Mouse (Mus musculus) neural tube, embryonic 15.5 days (tissue): Measurements from ENCODE around the gene Naa15. TPM values are rescaled to one million over a fixed set of nuclear protein-coding genes. Genes with fewer than 3 reads are reported as not detected.
"Not testable (repeated sequence)": the region's sequence is repeated elsewhere in the genome, so short reads cannot be mapped to it uniquely, and the experiment has no call there.

Experiments
- ATAC-seq: fragments of 200-750 bp; cut with Nextera tagmentation; 2 replicates; pipeline ENCODE4 v1.8.0; 2017; ENCODE audit warnings: mild to moderate bottlenecking, moderate TSS enrichment, moderate library complexity; ENCODE audit not compliant: low FRiP score
- H3K27ac ChIP-seq: fragments of 300-500 bp; sonication (generic); replicated peaks from 2 replicates; pipeline ENCODE4 v1.5.1; 2015; ENCODE audit warnings: mild to moderate bottlenecking, inconsistent platforms
- H3K27me3 ChIP-seq: fragments of 300-500 bp; sonication (generic); replicated peaks from 2 replicates; pipeline ENCODE4 v1.6.1; 2015; ENCODE audit warnings: inconsistent platforms
- H3K36me3 ChIP-seq: fragments of 300-500 bp; sonication (generic); 2 replicates; pipeline ENCODE4 v1.6.1; 2015; ENCODE audit warnings: inconsistent platforms
- H3K4me1 ChIP-seq: fragments of 300-500 bp; sonication (generic); 2 replicates; pipeline ENCODE4 v1.6.1; 2015; ENCODE audit warnings: inconsistent platforms
- H3K4me2 ChIP-seq: fragments of 300-500 bp; sonication (generic); 2 replicates; pipeline ENCODE4 v1.6.1; 2015; ENCODE audit warnings: inconsistent platforms, mild to moderate bottlenecking, moderate library complexity
- H3K4me3 ChIP-seq: fragments of 300-500 bp; sonication (generic); replicated peaks from 2 replicates; pipeline ENCODE4 v1.5.1; 2015; ENCODE audit warnings: mild to moderate bottlenecking, inconsistent platforms
- H3K9ac ChIP-seq: fragments of 300-500 bp; sonication (generic); replicated peaks from 2 replicates; pipeline ENCODE4 v1.6.1; 2015; ENCODE audit warnings: mild to moderate bottlenecking, inconsistent platforms
- H3K9me3 ChIP-seq: fragments of 300-500 bp; sonication (generic); replicated peaks from 2 replicates; pipeline ENCODE4 v1.6.1; 2016; ENCODE audit warnings: inconsistent platforms
- WGBS: fragments of 180-500 bp; shearing (Covaris S2); methylation state at CpG from one replicate; pipeline ENCODE4 v1.1.7; 2015; ENCODE audit warnings: mixed read lengths; 5-methylcytosine and 5-hydroxymethylcytosine counted together
- polyA plus RNA-seq: library from polyadenylated mRNA; unstranded; fragments of >200 nt; fragmentation: Nextera tagmentation; extraction: Ambion mirVana; gene quantifications from 2 replicates; pipeline ENCODE4 v1.2.1, GENCODE M21; 2015

Naa15 gene
- polyA plus RNA-seq, 1 experiment from 2014 or later: 42.8 TPM

DNA sequence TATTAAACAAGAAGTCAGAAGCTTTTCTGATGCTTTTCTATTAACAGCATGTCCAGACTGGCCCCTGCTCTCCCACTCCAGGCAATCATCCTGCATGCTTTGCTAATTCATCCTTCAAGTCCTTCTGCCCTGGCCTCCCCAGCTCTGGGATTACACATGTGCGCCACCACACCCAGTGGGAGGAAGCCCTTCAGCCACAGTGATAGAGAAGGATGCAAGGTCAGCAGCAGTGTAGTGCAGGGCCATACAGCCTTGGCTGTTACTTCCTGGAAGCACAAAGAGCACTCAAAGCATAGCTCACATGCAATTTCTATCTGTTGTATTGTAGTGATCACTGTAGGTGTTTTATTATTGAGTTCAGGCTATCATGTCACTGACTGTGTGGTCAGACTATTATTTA, 1.7 kb upstream of the Naa15 start:
- H3K36me3 ChIP-seq: no peaks in the 10 kb centered on the region
- H3K9ac ChIP-seq: no peak overlapping the region
- no peak overlapping the region for H3K27ac ChIP-seq
- 100% methylated on average over 1 of the region's 1 CpGs for WGBS
- H3K4me2 ChIP-seq: no peak overlapping the region
- no peak for ATAC-seq
- no peaks in the 10 kb centered on the region for H3K9me3 ChIP-seq
- peaks cover 25% of the 10 kb centered on the region for H3K4me1 ChIP-seq
- no peak overlapping the region for H3K4me3 ChIP-seq
- H3K27me3 ChIP-seq: no peaks in the 10 kb centered on the region

DNA sequence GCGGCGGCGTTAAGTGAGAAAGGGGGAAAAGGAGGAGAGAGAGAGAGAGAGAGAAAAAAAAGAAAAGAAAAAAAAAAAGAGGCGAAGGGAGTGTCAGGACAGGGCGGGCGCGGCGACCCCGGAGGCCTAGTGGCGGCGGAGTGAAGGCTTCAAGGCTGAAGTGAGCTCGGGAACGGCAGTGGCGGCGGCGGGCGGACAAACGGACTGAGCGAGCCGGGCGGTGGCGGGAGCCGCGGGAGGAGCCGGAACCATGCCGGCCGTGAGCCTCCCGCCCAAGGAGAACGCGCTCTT, 1.1 kb downstream of the Naa15 start:
- H3K4me3 ChIP-seq: peak overlapping the region; percentile 98
- peak overlapping the region; percentile 92 for H3K27ac ChIP-seq
- peak overlapping the region; percentile 86 for H3K4me2 ChIP-seq
- under 1% methylated on average over 29 of the region's 30 CpGs for WGBS
- H3K36me3 ChIP-seq: no peaks in the 10 kb centered on the region
- H3K4me1 ChIP-seq: peaks cover 32% of the 10 kb centered on the region
- H3K9me3 ChIP-seq: no peaks in the 10 kb centered on the region
- peak; percentile 66; the same call in 1 of the 2 replicates for ATAC-seq
- no peaks in the 10 kb centered on the region for H3K27me3 ChIP-seq
- H3K9ac ChIP-seq: peak overlapping the region; percentile 85

GRCm38 (mm10) chr3:51416364-51417134, 1.6 kb downstream of the Naa15 start:
- Histone ChIP-seq H3K4me3 (peak overlapping the region; percentile 98), H3K9me3 (no peaks in the 10 kb centered on the region), H3K27ac (peak overlapping the region; percentile 92), H3K9ac (peak overlapping the region; percentile 85), H3K4me1 (peaks cover 32% of the 10 kb centered on the region), H3K4me2 (peak overlapping the region; percentile 86), H3K36me3 (no peaks in the 10 kb centered on the region), H3K27me3 (no peaks in the 10 kb centered on the region)
- ATAC-seq: peak; percentile 66
- under 1% methylated on average over 62 of the region's 68 CpGs for WGBS

DNA sequence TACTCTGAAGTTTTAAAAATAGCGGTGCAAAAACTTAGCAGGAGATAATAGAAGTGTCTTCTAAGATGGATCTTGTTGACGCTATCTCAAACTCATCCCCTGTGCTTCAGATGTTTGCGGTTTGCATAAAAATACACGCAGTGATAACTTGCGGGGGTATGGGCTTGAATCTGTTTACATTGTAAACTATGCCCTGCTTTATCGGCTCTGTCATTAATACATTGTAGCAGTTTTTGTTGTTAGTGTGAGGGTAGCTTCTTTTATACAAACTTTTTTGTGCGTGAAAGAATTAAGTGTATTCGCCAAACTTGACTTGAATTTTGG, 2.1 kb downstream of the Naa15 start:
- Histone ChIP-seq H3K9ac (peak overlapping the region; percentile 85), H3K4me1 (peaks cover 32% of the 10 kb centered on the region), H3K27ac (peak overlapping the region; percentile 92), H3K4me3 (peak overlapping the region; percentile 98), H3K27me3 (no peaks in the 10 kb centered on the region), H3K9me3 (no peaks in the 10 kb centered on the region), H3K4me2 (peak overlapping the region; percentile 86), H3K36me3 (no peaks in the 10 kb centered on the region)
- no peak for ATAC-seq
- 9% methylated on average over 8 of the region's 8 CpGs for WGBS

GRCm38 (mm10) chr3:51417485-51417884, 2.5 kb downstream of the Naa15 start:
- Histone ChIP-seq H3K4me1 (peaks cover 32% of the 10 kb centered on the region), H3K4me3 (peak overlapping the region; percentile 98), H3K9me3 (no peaks in the 10 kb centered on the region), H3K27ac (no peak overlapping the region), H3K4me2 (peak overlapping the region; percentile 86), H3K36me3 (no peaks in the 10 kb centered on the region), H3K9ac (no peak overlapping the region), H3K27me3 (no peaks in the 10 kb centered on the region)
- ATAC-seq: no peak
- 49% methylated on average over 2 of the region's 2 CpGs for WGBS

- 84% methylated on average over 2 of the region's 2 CpGs for WGBS
- Histone ChIP-seq H3K36me3 (no peaks in the 10 kb centered on the region), H3K4me2 (peak overlapping the region; percentile 86), H3K27me3 (no peaks in the 10 kb centered on the region), H3K4me3 (no peak overlapping the region), H3K4me1 (peaks cover 32% of the 10 kb centered on the region), H3K9ac (no peak overlapping the region), H3K9me3 (no peaks in the 10 kb centered on the region), H3K27ac (no peak overlapping the region)
- ATAC-seq: no peak
These were observed 3.0 kb downstream of the Naa15 start for GRCm38 (mm10) chr3:51417966-51418365.

- no peaks in the 10 kb centered on the region for H3K27me3 ChIP-seq
- no peak overlapping the region for H3K9ac ChIP-seq
- no peak overlapping the region for H3K4me3 ChIP-seq
- no peaks in the 10 kb centered on the region for H3K36me3 ChIP-seq
- H3K27ac ChIP-seq: no peak overlapping the region
- peaks cover 22% of the 10 kb centered on the region for H3K4me1 ChIP-seq
- WGBS: 90% methylated on average over 3 of the region's 3 CpGs
- no peaks in the 10 kb centered on the region for H3K9me3 ChIP-seq
- H3K4me2 ChIP-seq: no peak overlapping the region
- no peak for ATAC-seq
These were observed 7.0 kb downstream of the Naa15 start for GRCm38 (mm10) chr3:51421921-51422320.

DNA sequence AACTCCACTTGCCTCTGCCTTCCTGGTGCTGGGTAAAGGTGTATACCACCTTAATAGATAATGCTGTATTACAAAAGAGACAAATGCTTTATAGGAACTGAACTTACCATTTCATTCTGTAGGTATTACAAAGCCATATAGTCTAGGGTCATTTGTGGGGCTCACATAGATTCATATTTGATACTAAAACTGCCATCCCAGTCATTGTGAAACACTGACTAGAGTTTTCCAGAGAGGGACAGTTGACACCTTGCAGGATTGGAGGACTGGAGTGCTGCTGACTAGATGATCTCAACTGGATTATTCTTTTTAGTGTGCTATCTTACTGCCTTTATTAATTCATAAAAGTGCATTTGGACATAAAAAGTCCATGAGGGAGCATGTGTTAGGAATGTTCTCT, 10.4 kb downstream of the Naa15 start:
- H3K36me3 ChIP-seq: no peaks in the 10 kb centered on the region
- no peak for ATAC-seq
- H3K9ac ChIP-seq: no peak overlapping the region
- H3K4me3 ChIP-seq: no peak overlapping the region
- no peaks in the 10 kb centered on the region for H3K4me1 ChIP-seq
- H3K4me2 ChIP-seq: no peak overlapping the region
- H3K27me3 ChIP-seq: no peaks in the 10 kb centered on the region
- H3K9me3 ChIP-seq: no peaks in the 10 kb centered on the region
- H3K27ac ChIP-seq: no peak overlapping the region

GRCm38 (mm10) chr3:51434364-51434763, 19.4 kb downstream of the Naa15 start:
- H3K27me3 ChIP-seq, ATAC-seq, H3K4me1 ChIP-seq, H3K4me3 ChIP-seq, H3K27ac ChIP-seq, H3K36me3 ChIP-seq, H3K4me2 ChIP-seq, H3K9ac ChIP-seq, H3K9me3 ChIP-seq: not testable (repeated sequence)
- WGBS: 84% methylated on average over 5 of the region's 5 CpGs

DNA sequence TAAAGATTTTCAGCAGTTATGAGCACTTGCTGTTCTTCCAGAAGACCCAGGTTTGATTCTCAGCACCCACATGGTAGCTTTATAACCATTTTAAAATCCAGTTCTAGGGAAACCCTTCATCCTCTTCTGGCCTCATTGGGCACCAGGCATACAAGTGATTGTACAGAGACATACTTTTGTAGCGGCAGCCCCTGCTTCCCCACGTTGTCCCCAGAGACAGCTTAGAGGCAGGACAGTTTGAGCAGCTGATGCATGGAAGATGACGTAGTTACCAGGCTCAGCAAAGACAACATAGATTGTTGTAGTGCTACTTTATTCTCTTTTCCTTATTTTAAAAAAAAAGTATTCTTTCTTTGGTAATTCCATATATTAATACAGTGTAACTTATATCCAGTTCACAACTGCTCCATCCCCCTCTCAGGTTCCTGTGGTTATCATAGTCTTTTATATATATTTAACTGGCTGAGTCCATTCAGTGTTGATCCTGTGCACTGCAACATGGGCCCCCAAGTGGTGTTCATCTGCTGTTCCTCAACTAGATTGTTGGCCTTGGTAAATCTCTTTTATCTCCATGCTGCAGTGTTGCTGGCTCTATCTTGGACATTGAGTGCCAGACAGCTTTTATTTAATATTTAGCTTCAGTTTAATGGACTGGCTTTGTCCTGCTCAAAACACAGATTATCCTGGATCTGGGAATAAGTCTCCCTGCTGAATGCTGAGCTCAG, 20.1 kb downstream of the Naa15 start:
- Histone ChIP-seq H3K4me3 (no peak overlapping the region), H3K27me3 (no peaks in the 10 kb centered on the region), H3K27ac (no peak overlapping the region), H3K9me3 (no peaks in the 10 kb centered on the region), H3K4me1 (no peaks in the 10 kb centered on the region), H3K4me2 (no peak overlapping the region), H3K36me3 (0 out of 2 replicates have a peak, but pooled peaks cover 6% of the 10 kb centered on the region), H3K9ac (no peak overlapping the region)
- WGBS: 67% methylated on average over 3 of the region's 3 CpGs
- no peak for ATAC-seq

DNA sequence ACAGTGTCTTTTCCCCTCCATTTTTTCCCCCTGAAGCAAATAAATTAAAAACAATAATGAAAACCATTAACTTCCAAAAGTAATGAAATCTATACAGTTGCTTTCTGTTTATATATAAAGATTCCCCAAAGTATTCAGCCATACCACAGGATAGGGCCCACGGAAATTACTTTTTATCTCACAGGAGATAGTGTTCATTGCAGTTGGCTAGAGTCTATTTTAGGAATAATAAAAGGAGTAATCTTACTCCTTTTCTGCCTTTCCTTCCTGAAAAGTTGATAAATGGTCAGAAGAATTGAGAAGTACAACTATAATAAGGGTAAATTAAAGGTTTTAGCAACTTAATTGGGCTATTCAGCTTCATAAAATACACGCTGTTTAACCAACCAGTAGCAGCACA, 53.6 kb downstream of the Naa15 start:
- H3K9me3 ChIP-seq: no peaks in the 10 kb centered on the region
- H3K27ac ChIP-seq: no peak overlapping the region
- peaks cover 63% of the 10 kb centered on the region for H3K36me3 ChIP-seq
- H3K4me1 ChIP-seq: no peaks in the 10 kb centered on the region
- H3K4me3 ChIP-seq: no peak overlapping the region
- H3K4me2 ChIP-seq: no peak overlapping the region
- H3K9ac ChIP-seq: no peak overlapping the region
- WGBS: 92% methylated on average over 2 of the region's 2 CpGs
- no peaks in the 10 kb centered on the region for H3K27me3 ChIP-seq
- ATAC-seq: no peak

DNA sequence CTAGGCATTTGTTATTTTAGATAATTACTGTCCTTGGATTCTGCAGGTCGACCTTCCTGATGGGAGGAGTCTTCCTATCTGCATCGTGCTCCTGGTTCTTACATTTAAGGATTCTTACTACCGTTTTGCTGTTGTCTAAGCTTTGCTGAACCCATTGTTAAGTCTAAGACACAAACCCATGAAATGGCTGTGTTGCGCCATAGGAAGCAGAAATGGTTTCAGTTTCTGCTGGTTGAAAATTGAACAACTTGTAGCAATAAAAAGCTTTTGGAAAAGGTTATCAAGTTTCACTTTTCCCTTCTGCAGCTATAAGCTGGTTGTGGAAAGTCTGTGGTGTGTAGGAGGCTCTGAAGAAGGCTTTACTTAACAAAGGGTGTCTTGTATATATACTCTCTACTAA, 60.8 kb downstream of the Naa15 start:
- no peak overlapping the region for H3K27ac ChIP-seq
- no peak overlapping the region for H3K4me3 ChIP-seq
- no peaks in the 10 kb centered on the region for H3K4me1 ChIP-seq
- no peak overlapping the region for H3K9ac ChIP-seq
- 84% methylated on average over 4 of the region's 4 CpGs for WGBS
- no peaks in the 10 kb centered on the region for H3K9me3 ChIP-seq
- H3K36me3 ChIP-seq: peaks cover 41% of the 10 kb centered on the region
- no peak for ATAC-seq
- H3K27me3 ChIP-seq: no peaks in the 10 kb centered on the region
- H3K4me2 ChIP-seq: no peak overlapping the region
